Mouse (Mus musculus) C2C12 (cell line): Measurements from ENCODE around the gene Galntl5.

ENCODE experiments used
- CTCF ChIP-seq: IDR thresholded peaks from one replicate; pipeline ENCODE4 v1.5.1; 2011; ENCODE audit not compliant: control insufficient read depth, insufficient read depth, insufficient read length
- MYOG ChIP-seq: IDR thresholded peaks from one replicate; pipeline ENCODE4 v1.6.1; 2011; ENCODE audit not compliant: control insufficient read depth, insufficient read length; ENCODE audit errors: extremely low read depth

DNA sequence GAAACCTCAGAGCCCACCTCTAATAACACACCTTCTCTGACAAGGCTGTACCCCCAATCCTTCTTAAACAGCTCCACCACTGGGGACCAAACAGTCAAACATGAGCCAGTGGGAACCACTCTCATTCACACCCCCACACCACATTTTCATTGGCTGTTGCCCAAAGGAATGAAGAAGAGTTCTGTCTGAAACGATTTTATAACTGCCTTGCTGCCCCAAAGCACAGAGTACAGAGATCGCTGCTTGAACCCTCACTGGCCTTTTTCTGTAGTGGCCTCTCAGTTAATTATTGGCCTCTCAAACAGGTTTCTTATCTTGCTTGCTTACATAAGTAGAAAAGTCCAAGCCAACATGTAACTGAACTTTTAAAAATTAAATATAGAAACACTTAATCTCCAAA, 71.2 kb downstream of the Galntl5 start:
- TF ChIP-seq CTCF, result no peak
- no peak for TF ChIP-seq MYOG
